Mouse (Mus musculus) thymus, postnatal 10 days (tissue): Measurements from ENCODE around the gene Npy4r.

Source experiments
- DNase-seq, 2 experiments: peaks; one replicate each; pipeline ENCODE4 v3.0.0; 2021; ENCODE audit warnings: low spot score in 2 of 2

The Npy4r gene

GRCm38 (mm10) chr14:34152342-34152741 lies at the start of gene Npy4r:
TSS of gene Npy4r (minus strand) at chr14:34152489.
- DNase-seq: peak; percentile 4 to 18

- peak in 1 of 2 experiments; percentile 22 for DNase-seq
Observed at GRCm38 (mm10) chr14:34201231-34202035, 49.1 kb upstream of the Npy4r start, which contains the start of gene Gprin2. TSS of gene Gprin2 (minus strand) at chr14:34201653.

GRCm38 (mm10) chr14:34200738-34201230 lies 48.5 kb upstream of the Npy4r start:
- DNase-seq: no peak

- no peak for DNase-seq
Observed at GRCm38 (mm10) chr14:34196706-34197105, 44.4 kb upstream of the Npy4r start.

- no peak for DNase-seq
Observed at GRCm38 (mm10) chr14:34195466-34195865, 43.2 kb upstream of the Npy4r start.

- no peak for DNase-seq
Observed at GRCm38 (mm10) chr14:34193879-34194278, 41.6 kb upstream of the Npy4r start.

- DNase-seq: no peak
Observed at GRCm38 (mm10) chr14:34190361-34190760, 38.1 kb upstream of the Npy4r start.

GRCm38 (mm10) chr14:34188629-34189028 lies 36.3 kb upstream of the Npy4r start:
- DNase-seq: peak; percentile 38 to 53

GRCm38 (mm10) chr14:34183101-34183500 lies 30.8 kb upstream of the Npy4r start:
- no peak for DNase-seq

- no peak for DNase-seq
Observed at GRCm38 (mm10) chr14:34179351-34179750, 27.1 kb upstream of the Npy4r start.

- no peak for DNase-seq
Observed at GRCm38 (mm10) chr14:34171107-34171506, 18.8 kb upstream of the Npy4r start.

- DNase-seq: no peak
Observed at GRCm38 (mm10) chr14:34155752-34156151, 3.5 kb upstream of the Npy4r start.

- DNase-seq: peak in 1 of 2 experiments; percentile 58
Observed at GRCm38 (mm10) chr14:34154601-34155337, 2.5 kb upstream of the Npy4r start.

- no peak for DNase-seq
Observed at GRCm38 (mm10) chr14:34142915-34143314, 9.4 kb downstream of the Npy4r start.

- no peak for DNase-seq
Observed at GRCm38 (mm10) chr14:34142316-34142715, 10.0 kb downstream of the Npy4r start.

GRCm38 (mm10) chr14:34139671-34140664 lies 12.3 kb downstream of the Npy4r start:
- DNase-seq: no peak

GRCm38 (mm10) chr14:34135391-34135790 lies 16.9 kb downstream of the Npy4r start:
- DNase-seq: no peak

GRCm38 (mm10) chr14:34131216-34131615 lies 21.1 kb downstream of the Npy4r start:
- no peak for DNase-seq

- DNase-seq: no peak
Observed at GRCm38 (mm10) chr14:34121691-34122090, 30.6 kb downstream of the Npy4r start.

GRCm38 (mm10) chr14:34120923-34121351 lies 31.4 kb downstream of the Npy4r start:
- no peak for DNase-seq
